In the genomic region with DNA sequence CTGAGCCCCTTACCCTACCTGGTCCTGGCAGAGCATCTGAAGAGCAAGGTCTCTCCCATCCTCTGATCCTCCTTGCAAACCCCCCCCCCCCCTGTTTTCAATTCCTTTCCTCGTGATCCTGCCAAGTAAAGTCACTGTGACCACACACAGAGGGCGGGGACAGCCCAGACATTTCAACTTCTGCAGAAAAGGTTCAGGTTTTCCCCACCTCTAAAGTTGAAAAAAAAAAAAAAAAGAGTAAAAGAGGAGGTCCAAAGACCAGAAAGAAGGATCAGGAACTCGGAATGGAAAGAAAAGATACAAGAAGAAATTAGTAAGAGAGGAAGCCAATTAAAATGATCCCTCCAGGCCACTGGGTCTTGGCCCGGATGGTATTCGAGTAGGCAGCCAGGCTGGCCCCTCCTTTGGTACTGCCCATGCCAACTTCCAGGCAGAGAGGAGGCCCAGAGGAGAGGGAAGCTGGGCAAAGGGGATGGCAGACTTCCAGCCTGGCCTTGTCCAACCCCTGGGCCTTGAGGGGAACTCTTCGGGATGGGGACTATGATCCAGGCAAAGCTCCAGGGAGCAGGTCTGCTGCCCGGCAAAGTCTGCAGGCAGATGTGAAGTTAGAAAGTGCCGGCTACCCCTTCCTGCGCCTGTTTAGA, we compare ENCODE assay signal across 8 mouse cellular contexts. TPM values are rescaled to one million over a fixed set of nuclear protein-coding genes. Genes with fewer than 3 reads are reported as not detected.
DNase-seq lines count a peak whose midpoint lies in the region; ATAC-seq and TF ChIP-seq lines count a peak whose summit lies in the region.

A gene (plus strand): TSS at position 417 of the 644 bp plus-strand sequence.

- POLR2A ChIA-PET in Patski (lab: Charles Lee) = no interaction called here

- H3K4me1 ChIP-seq in forebrain, embryonic 11.5 days (replicated peaks; ENCODE audit: control insufficient read depth, insufficient read depth, low read length) = 0 out of 2 replicates have a peak, but pooled peaks cover 3% of the 10 kb centered on the region
- H3K4me1 ChIP-seq in heart, postnatal 0 days (ENCODE audit: control insufficient read depth, insufficient read depth) = peaks cover 11% of the 10 kb centered on the region
- H3K4me1 ChIP-seq in lung, embryonic 14.5 days (ENCODE audit: insufficient read depth) = no peaks in the 10 kb centered on the region

- peak within 1 kb of the TSS; percentile 59 for H3K4me2 ChIP-seq in forebrain, embryonic 11.5 days (ENCODE audit: low read depth, low read length, severe bottlenecking)
- peak within 1 kb of the TSS; percentile 65 for H3K4me2 ChIP-seq in heart, postnatal 0 days (ENCODE audit: low read depth, low read length)
- H3K4me2 ChIP-seq in lung, embryonic 14.5 days = peak within 1 kb of the TSS; percentile 77

- no peak for TF ChIP-seq EP300 in heart, postnatal 0 days (IDR thresholded peaks at IDR 0.05; ENCODE audit: low read depth)

- DNase-seq in 3134 (ENCODE audit: extremely low read depth, insufficient read length, low spot score) (peak; percentile 81), Patski (ENCODE audit: low read depth, low spot score) (no peak)
- DNase-seq in forebrain, embryonic 11.5 days (ENCODE audit: low spot score) = no peak
- peak; percentile 70 for DNase-seq in heart, postnatal 0 days (ENCODE audit: low spot score)
- DNase-seq in kidney, postnatal 14 days = peak; percentile 91
- DNase-seq in lung, embryonic 14.5 days = no peak
- peak; percentile 91 for DNase-seq in ovary, adult 18-20 months (ENCODE audit: low spot score)
- DNase-seq in spleen, postnatal 36 days (ENCODE audit: low spot score in 2 of 2) = no peak

- CTCF ChIA-PET in Patski (lab: Charles Lee) = no interaction called here

- no peaks in the 10 kb centered on the region for H3K9me3 ChIP-seq in forebrain, embryonic 11.5 days (ENCODE audit: control insufficient read depth, low read length)
- no peaks in the 10 kb centered on the region for H3K9me3 ChIP-seq in heart, postnatal 0 days (replicated peaks; ENCODE audit: control insufficient read depth, low read length)
- no peaks in the 10 kb centered on the region for H3K9me3 ChIP-seq in lung, embryonic 14.5 days (ENCODE audit: low read depth, low read length)

- H3K9ac ChIP-seq in forebrain, embryonic 11.5 days (ENCODE audit: low read length) = peak within 1 kb of the TSS; percentile 20; the same call in 1 of the 2 replicates
- H3K9ac ChIP-seq in heart, postnatal 0 days (replicated peaks; ENCODE audit: low read depth, low read length) = peak within 1 kb of the TSS; percentile 62
- peak within 1 kb of the TSS; percentile 52 for H3K9ac ChIP-seq in lung, embryonic 14.5 days

- no peaks in the 10 kb centered on the region for H3K36me3 ChIP-seq in forebrain, embryonic 11.5 days (ENCODE audit: control insufficient read depth, insufficient read depth, low read length)
- H3K36me3 ChIP-seq in heart, postnatal 0 days (replicated peaks; ENCODE audit: control insufficient read depth, insufficient read depth, low read length) = no peaks in the 10 kb centered on the region
- H3K36me3 ChIP-seq in lung, embryonic 14.5 days (ENCODE audit: insufficient read depth) = no peaks in the 10 kb centered on the region

- H3K4me3 ChIP-seq in forebrain, embryonic 11.5 days (ENCODE audit: low read depth, low read length) = peak within 1 kb of the TSS; percentile 35
- peak within 1 kb of the TSS; percentile 50 for H3K4me3 ChIP-seq in heart, postnatal 0 days (ENCODE audit: low read depth, low read length)
- H3K4me3 ChIP-seq in lung, embryonic 14.5 days (ENCODE audit: low read depth, low read length) = peak within 1 kb of the TSS; percentile 49

- no peak for ATAC-seq in Patski
- ATAC-seq in forebrain, embryonic 11.5 days (replicated peaks; ENCODE audit: low FRiP score) = no peak
- ATAC-seq in heart, postnatal 0 days (ENCODE audit: insufficient read depth, low read depth) = peak; percentile 74
- no peak for ATAC-seq in lung, embryonic 14.5 days (ENCODE audit: insufficient read depth)

- no peak within 1 kb of the TSS for H3K27ac ChIP-seq in forebrain, embryonic 11.5 days (ENCODE audit: low read depth, low read length)
- peak within 1 kb of the TSS; percentile 64 for H3K27ac ChIP-seq in heart, postnatal 0 days (ENCODE audit: low read depth)
- no peak within 1 kb of the TSS for H3K27ac ChIP-seq in lung, embryonic 14.5 days (ENCODE audit: low read depth)

- H3K27me3 ChIP-seq in Patski = no peaks in the 10 kb centered on the region
- peaks cover 20% of the 10 kb centered on the region for H3K27me3 ChIP-seq in forebrain, embryonic 11.5 days (ENCODE audit: control insufficient read depth, insufficient read depth, low read length)
- peaks cover 3% of the 10 kb centered on the region; the same call in 1 of the 2 replicates for H3K27me3 ChIP-seq in heart, postnatal 0 days (ENCODE audit: control insufficient read depth, insufficient read depth, low read length)
- H3K27me3 ChIP-seq in lung, embryonic 14.5 days (ENCODE audit: insufficient read depth, low read length) = no peaks in the 10 kb centered on the region; the same call in 1 of the 2 replicates

- TF ChIP-seq CTCF in Patski (IDR thresholded peaks at IDR 0.05) = no peak
- TF ChIP-seq CTCF in heart, postnatal 0 days (IDR thresholded peaks at IDR 0.05; ENCODE audit: low read depth) = no peak
- no peak for TF ChIP-seq CTCF in lung, embryonic 14.5 days (IDR thresholded peaks at IDR 0.05; ENCODE audit: low read depth)

- in situ Hi-C loops in Patski (cut with MboI; ENCODE audit: low pct_unique_long_range_greater_than_20kb) = no loop called here

- WGBS in forebrain, embryonic 11.5 days = 59% methylated on average over 9 of the region's 9 CpGs
- 38% methylated on average over 9 of the region's 9 CpGs for WGBS in heart, postnatal 0 days
- 47% methylated on average over 9 of the region's 9 CpGs for WGBS in lung, embryonic 14.5 days

RNA-seq across cellular contexts. Expression of the gene that starts here (rescaled TPM):
- polyA plus RNA-seq in Patski (2021) = 14.4 TPM
- polyA plus RNA-seq in forebrain, embryonic 11.5 days (2014; fragmentation: Nextera tagmentation; extraction: Ambion mirVana) = 1.3 and 1.5 TPM in 2 replicates
- 12.6 and 21.3 TPM in 2 replicates for total RNA-seq in heart, postnatal 0 days (2014; rRNA removed; ENCODE audit: low replicate concordance)
- 9.6 and 11.7 TPM in 2 replicates for polyA plus RNA-seq in heart, postnatal 0 days (2015; fragmentation: Nextera tagmentation; extraction: Ambion mirVana)
- polyA plus RNA-seq in lung, embryonic 14.5 days (2014; fragmentation: Nextera tagmentation; extraction: Ambion mirVana) = 5.4 and 5.8 TPM in 2 replicates

Comparison
In these comparisons a context has a peak if more than half of its experiments do, and no peak if none do; other contexts are left out.
1. DNase-seq: peak in 3134 (single experiment), heart, postnatal 0 days (single experiment), kidney, postnatal 14 days (single experiment) and ovary, adult 18-20 months (single experiment); none in Patski (single experiment), forebrain, embryonic 11.5 days (single experiment), lung, embryonic 14.5 days (single experiment) and spleen, postnatal 36 days (0 of 2).
2. Peak in every context shown above with its lines, with median percentiles within 50 percentile points of each other: H3K4me2 ChIP-seq, H3K4me3 ChIP-seq and H3K9ac ChIP-seq.